Mouse (Mus musculus): ENCODE measurements around the gene Bola2. TPM values are rescaled to one million over a fixed set of nuclear protein-coding genes. Genes with fewer than 3 reads are reported as not detected.
"Not testable (repeated sequence)": the region's sequence is repeated elsewhere in the genome, so short reads cannot be mapped to it uniquely, and the experiment has no call there.

The Bola2 gene
- polyA plus RNA-seq, 1 experiment from 2014 or later, result 156 TPM

- WGBS, result 80% methylated on average over 9 of the region's 9 CpGs
- Histone ChIP-seq H3K4me3 (replicated peaks) (no peak overlapping the region), H3K4me2 (no peak overlapping the region), H3K9ac (replicated peaks) (no peak overlapping the region), H3K4me1 (replicated peaks) (no peaks in the 10 kb centered on the region), H3K9me3 (no peaks in the 10 kb centered on the region), H3K27ac (no peak overlapping the region), H3K27me3 (no peaks in the 10 kb centered on the region), H3K36me3 (peaks cover 86% of the 10 kb centered on the region)
- no peak for ATAC-seq (ENCODE audit: insufficient number of reproducible peaks, insufficient read depth, low FRiP score, low TSS enrichment, low read depth)
Measured at GRCm38 (mm10) chr7:126667495-126668090, 27.6 kb upstream of the Bola2 start.

- no peaks in the 10 kb centered on the region for H3K9me3 ChIP-seq
- no peak overlapping the region for H3K4me3 ChIP-seq (replicated peaks)
- H3K9ac ChIP-seq (replicated peaks), result no peak overlapping the region
- H3K36me3 ChIP-seq, result peaks cover 87% of the 10 kb centered on the region
- H3K4me1 ChIP-seq (replicated peaks), result no peaks in the 10 kb centered on the region
- no peak overlapping the region for H3K4me2 ChIP-seq
- ATAC-seq (ENCODE audit: insufficient number of reproducible peaks, insufficient read depth, low FRiP score, low TSS enrichment, low read depth), result no peak
- H3K27ac ChIP-seq, result no peak overlapping the region
- WGBS, result 89% methylated on average over 5 of the region's 5 CpGs
- no peaks in the 10 kb centered on the region for H3K27me3 ChIP-seq
Measured at GRCm38 (mm10) chr7:126668452-126668851, 26.7 kb upstream of the Bola2 start.

GRCm38 (mm10) chr7:126670152-126670551 lies 25.0 kb upstream of the Bola2 start:
- Histone ChIP-seq H3K27me3 (no peaks in the 10 kb centered on the region), H3K4me1 (replicated peaks) (no peaks in the 10 kb centered on the region), H3K4me3 (replicated peaks) (no peak overlapping the region), H3K9me3 (no peaks in the 10 kb centered on the region), H3K36me3 (peaks cover 81% of the 10 kb centered on the region), H3K27ac (no peak overlapping the region), H3K4me2 (no peak overlapping the region), H3K9ac (replicated peaks) (no peak overlapping the region)
- ATAC-seq (ENCODE audit: insufficient number of reproducible peaks, insufficient read depth, low FRiP score, low TSS enrichment, low read depth), result no peak
- WGBS, result 93% methylated on average over 3 of the region's 3 CpGs

- Histone ChIP-seq H3K4me2 (no peak overlapping the region), H3K27me3 (no peaks in the 10 kb centered on the region), H3K36me3 (peaks cover 68% of the 10 kb centered on the region), H3K4me1 (replicated peaks) (no peaks in the 10 kb centered on the region), H3K9me3 (no peaks in the 10 kb centered on the region), H3K4me3 (replicated peaks) (no peak overlapping the region), H3K9ac (replicated peaks) (no peak overlapping the region), H3K27ac (no peak overlapping the region)
- 95% methylated on average over 9 of the region's 9 CpGs for WGBS
- ATAC-seq (ENCODE audit: insufficient number of reproducible peaks, insufficient read depth, low FRiP score, low TSS enrichment, low read depth), result no peak
Measured at GRCm38 (mm10) chr7:126672111-126672510, 23.1 kb upstream of the Bola2 start.

- Histone ChIP-seq H3K36me3 (peaks cover 50% of the 10 kb centered on the region), H3K27me3 (no peaks in the 10 kb centered on the region), H3K9me3 (no peaks in the 10 kb centered on the region), H3K27ac (no peak overlapping the region), H3K4me2 (no peak overlapping the region), H3K9ac (replicated peaks) (no peak overlapping the region), H3K4me3 (replicated peaks) (no peak overlapping the region), H3K4me1 (replicated peaks) (no peaks in the 10 kb centered on the region)
- ATAC-seq (ENCODE audit: insufficient number of reproducible peaks, insufficient read depth, low FRiP score, low TSS enrichment, low read depth), result no peak
- WGBS, result 95% methylated on average over 8 of the region's 8 CpGs
Measured at GRCm38 (mm10) chr7:126675104-126675503, 20.1 kb upstream of the Bola2 start.

GRCm38 (mm10) chr7:126676207-126676606 lies 19.0 kb upstream of the Bola2 start, which contains the start of gene Sult1a1:
Gene Sult1a1, minus strand, starts transcription at chr7:126676432.
- Histone ChIP-seq H3K27ac (no peak within 1 kb of the TSS), H3K9ac (replicated peaks) (no peak within 1 kb of the TSS), H3K4me3 (replicated peaks) (no peak within 1 kb of the TSS), H3K4me2 (no peak within 1 kb of the TSS), H3K9me3 (no peaks in the 10 kb centered on the region), H3K36me3 (peaks cover 39% of the 10 kb centered on the region), H3K27me3 (no peaks in the 10 kb centered on the region), H3K4me1 (replicated peaks) (no peaks in the 10 kb centered on the region)
- 79% methylated on average over 1 of the region's 1 CpGs for WGBS
- no peak for ATAC-seq (ENCODE audit: insufficient number of reproducible peaks, insufficient read depth, low FRiP score, low TSS enrichment, low read depth)

- H3K36me3 ChIP-seq, result peaks cover 34% of the 10 kb centered on the region
- ATAC-seq (ENCODE audit: insufficient number of reproducible peaks, insufficient read depth, low FRiP score, low TSS enrichment, low read depth), result no peak
- H3K9me3 ChIP-seq, result no peaks in the 10 kb centered on the region
- WGBS, result 78% methylated on average over 4 of the region's 4 CpGs
- H3K27ac ChIP-seq, result no peak overlapping the region
- H3K4me1 ChIP-seq (replicated peaks), result no peaks in the 10 kb centered on the region
- H3K4me3 ChIP-seq (replicated peaks), result no peak overlapping the region
- H3K9ac ChIP-seq (replicated peaks), result no peak overlapping the region
- H3K4me2 ChIP-seq, result no peak overlapping the region
- no peaks in the 10 kb centered on the region for H3K27me3 ChIP-seq
Measured at GRCm38 (mm10) chr7:126676631-126677220, 18.5 kb upstream of the Bola2 start.

- no peak overlapping the region for H3K4me3 ChIP-seq (replicated peaks)
- no peak overlapping the region for H3K9ac ChIP-seq (replicated peaks)
- no peak overlapping the region for H3K27ac ChIP-seq
- H3K36me3 ChIP-seq, result peaks cover 15% of the 10 kb centered on the region
- H3K9me3 ChIP-seq, result no peaks in the 10 kb centered on the region
- no peak for ATAC-seq (ENCODE audit: insufficient number of reproducible peaks, insufficient read depth, low FRiP score, low TSS enrichment, low read depth)
- no peaks in the 10 kb centered on the region for H3K4me1 ChIP-seq (replicated peaks)
- H3K27me3 ChIP-seq, result no peaks in the 10 kb centered on the region
- no peak overlapping the region for H3K4me2 ChIP-seq
- WGBS, result 69% methylated on average over 8 of the region's 8 CpGs
Measured at GRCm38 (mm10) chr7:126678545-126679341, 16.5 kb upstream of the Bola2 start.

- H3K4me2 ChIP-seq, result no peak overlapping the region
- 90% methylated on average over 5 of the region's 5 CpGs for WGBS
- H3K9me3 ChIP-seq, result no peaks in the 10 kb centered on the region
- no peak overlapping the region for H3K9ac ChIP-seq (replicated peaks)
- H3K36me3 ChIP-seq, result peaks cover 10% of the 10 kb centered on the region
- no peaks in the 10 kb centered on the region for H3K27me3 ChIP-seq
- no peaks in the 10 kb centered on the region for H3K4me1 ChIP-seq (replicated peaks)
- no peak for ATAC-seq (ENCODE audit: insufficient number of reproducible peaks, insufficient read depth, low FRiP score, low TSS enrichment, low read depth)
- H3K4me3 ChIP-seq (replicated peaks), result no peak overlapping the region
- H3K27ac ChIP-seq, result no peak overlapping the region
Measured at GRCm38 (mm10) chr7:126679683-126680082, 15.5 kb upstream of the Bola2 start.

- ATAC-seq (ENCODE audit: insufficient number of reproducible peaks, insufficient read depth, low FRiP score, low TSS enrichment, low read depth), result no peak
- no peak overlapping the region for H3K4me3 ChIP-seq (replicated peaks)
- H3K9ac ChIP-seq (replicated peaks), result no peak overlapping the region
- H3K36me3 ChIP-seq, result no peaks in the 10 kb centered on the region; the same call in 1 of the 2 replicates
- 95% methylated on average over 5 of the region's 5 CpGs for WGBS
- no peaks in the 10 kb centered on the region for H3K9me3 ChIP-seq
- no peak overlapping the region for H3K27ac ChIP-seq
- H3K4me1 ChIP-seq (replicated peaks), result no peaks in the 10 kb centered on the region
- H3K4me2 ChIP-seq, result no peak overlapping the region
- H3K27me3 ChIP-seq, result no peaks in the 10 kb centered on the region
Measured at GRCm38 (mm10) chr7:126681221-126681620, 14.0 kb upstream of the Bola2 start.

- not testable (repeated sequence) for H3K9ac ChIP-seq (replicated peaks); H3K4me2 ChIP-seq; H3K27me3 ChIP-seq; H3K4me1 ChIP-seq (replicated peaks); H3K9me3 ChIP-seq; H3K27ac ChIP-seq; H3K4me3 ChIP-seq (replicated peaks); ATAC-seq (ENCODE audit: insufficient number of reproducible peaks, insufficient read depth, low FRiP score, low TSS enrichment, low read depth)
- 84% methylated on average over 4 of the region's 4 CpGs for WGBS
- peaks cover 34% of the 10 kb centered on the region for H3K36me3 ChIP-seq
Measured at GRCm38 (mm10) chr7:126688156-126688555, 7.0 kb upstream of the Bola2 start.
